Mouse (Mus musculus) forebrain, embryonic 15.5 days (tissue): Measurements from ENCODE around the gene Selplg. TPM values are rescaled to one million over a fixed set of nuclear protein-coding genes. Genes with fewer than 3 reads are reported as not detected.

Experiments
- ATAC-seq: fragments of 200-750 bp; cut with Nextera tagmentation; replicated peaks from 2 replicates; pipeline ENCODE4 v1.8.0; 2017; ENCODE audit warnings: mild to moderate bottlenecking, moderate TSS enrichment, moderate library complexity
- H3K27ac ChIP-seq: fragments of 300-500 bp; sonication (generic); replicated peaks from 2 replicates; pipeline ENCODE4 v1.5.1; 2015; ENCODE audit warnings: mild to moderate bottlenecking, inconsistent platforms
- H3K27me3 ChIP-seq: fragments of 300-500 bp; sonication (generic); 2 replicates; pipeline ENCODE4 v1.6.1; 2015; ENCODE audit warnings: inconsistent platforms
- H3K36me3 ChIP-seq: fragments of 300-500 bp; sonication (generic); 2 replicates; pipeline ENCODE4 v1.6.1; 2015; ENCODE audit warnings: mild to moderate bottlenecking, inconsistent platforms
- H3K4me1 ChIP-seq: fragments of 300-500 bp; sonication (generic); 2 replicates; pipeline ENCODE4 v1.6.1; 2015; ENCODE audit warnings: inconsistent platforms
- H3K4me2 ChIP-seq: fragments of 300-500 bp; sonication (generic); replicated peaks from 2 replicates; pipeline ENCODE4 v1.6.1; 2015; ENCODE audit warnings: mild to moderate bottlenecking, inconsistent platforms
- H3K4me3 ChIP-seq: fragments of 300-500 bp; sonication (generic); 2 replicates; pipeline ENCODE4 v1.5.1; 2015; ENCODE audit warnings: mild to moderate bottlenecking, inconsistent platforms
- H3K9ac ChIP-seq: fragments of 300-500 bp; sonication (generic); replicated peaks from 2 replicates; pipeline ENCODE4 v1.6.1; 2015; ENCODE audit warnings: mild to moderate bottlenecking, inconsistent platforms
- H3K9me3 ChIP-seq: fragments of 300-500 bp; sonication (generic); 2 replicates; pipeline ENCODE4 v1.6.1; 2016; ENCODE audit warnings: inconsistent platforms
- WGBS: fragments of 180-500 bp; shearing (Covaris S2); methylation state at CpG from one replicate; pipeline ENCODE4 v1.1.7; 2015; ENCODE audit warnings: mixed read lengths; 5-methylcytosine and 5-hydroxymethylcytosine counted together
- polyA plus RNA-seq: library from polyadenylated mRNA; unstranded; fragments of >200 nt; fragmentation: Nextera tagmentation; extraction: Ambion mirVana; gene quantifications from 2 replicates; pipeline ENCODE4 v1.2.1, GENCODE M21; 2015

Selplg gene
- polyA plus RNA-seq, 1 experiment from 2014 or later, result 1.8 TPM

DNA sequence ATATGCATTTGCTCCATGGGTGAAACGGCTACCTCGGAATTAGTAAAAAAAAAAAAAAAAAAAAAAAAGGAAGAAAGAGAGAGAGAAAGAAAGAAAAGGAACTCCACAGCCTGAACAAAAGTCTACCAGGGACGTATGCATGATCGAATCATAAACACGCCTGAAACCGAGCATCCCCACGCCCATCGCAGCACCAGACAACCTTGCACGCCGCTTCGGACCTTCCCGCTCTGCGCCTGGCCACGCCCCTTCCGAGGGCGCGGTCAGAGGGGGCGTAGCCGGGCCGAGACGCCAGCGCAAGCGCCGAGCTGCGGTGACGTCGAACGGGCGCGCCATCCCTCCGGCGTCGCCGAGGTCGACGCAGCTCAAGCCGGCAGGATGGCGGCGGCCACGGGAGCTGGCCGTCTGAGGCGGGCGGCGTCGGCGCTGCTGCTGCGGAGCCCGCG lies 60.0 kb downstream of the Selplg start, which contains the start of the genes Sart3 and Iscu:
Sart3 (minus strand) TSS at position 61 of the 446 bp plus-strand sequence.
Iscu (plus strand) TSS at position 299 of the 446 bp plus-strand sequence.
- WGBS, result 0% methylated on average over 49 of the region's 49 CpGs
- H3K9me3 ChIP-seq, result no peaks in the 10 kb centered on the region
- H3K4me1 ChIP-seq, result peaks cover 33% of the 10 kb centered on the region
- peak within 1 kb of the TSS; percentile 99 for H3K27ac ChIP-seq
- peak within 1 kb of the TSS; percentile 97 for H3K4me2 ChIP-seq
- no peaks in the 10 kb centered on the region for H3K27me3 ChIP-seq
- ATAC-seq, result peak; percentile 90
- H3K9ac ChIP-seq, result peak within 1 kb of the TSS; percentile 91
- H3K4me3 ChIP-seq, result peak within 1 kb of the TSS; percentile 84
- H3K36me3 ChIP-seq, result peaks cover 34% of the 10 kb centered on the region

DNA sequence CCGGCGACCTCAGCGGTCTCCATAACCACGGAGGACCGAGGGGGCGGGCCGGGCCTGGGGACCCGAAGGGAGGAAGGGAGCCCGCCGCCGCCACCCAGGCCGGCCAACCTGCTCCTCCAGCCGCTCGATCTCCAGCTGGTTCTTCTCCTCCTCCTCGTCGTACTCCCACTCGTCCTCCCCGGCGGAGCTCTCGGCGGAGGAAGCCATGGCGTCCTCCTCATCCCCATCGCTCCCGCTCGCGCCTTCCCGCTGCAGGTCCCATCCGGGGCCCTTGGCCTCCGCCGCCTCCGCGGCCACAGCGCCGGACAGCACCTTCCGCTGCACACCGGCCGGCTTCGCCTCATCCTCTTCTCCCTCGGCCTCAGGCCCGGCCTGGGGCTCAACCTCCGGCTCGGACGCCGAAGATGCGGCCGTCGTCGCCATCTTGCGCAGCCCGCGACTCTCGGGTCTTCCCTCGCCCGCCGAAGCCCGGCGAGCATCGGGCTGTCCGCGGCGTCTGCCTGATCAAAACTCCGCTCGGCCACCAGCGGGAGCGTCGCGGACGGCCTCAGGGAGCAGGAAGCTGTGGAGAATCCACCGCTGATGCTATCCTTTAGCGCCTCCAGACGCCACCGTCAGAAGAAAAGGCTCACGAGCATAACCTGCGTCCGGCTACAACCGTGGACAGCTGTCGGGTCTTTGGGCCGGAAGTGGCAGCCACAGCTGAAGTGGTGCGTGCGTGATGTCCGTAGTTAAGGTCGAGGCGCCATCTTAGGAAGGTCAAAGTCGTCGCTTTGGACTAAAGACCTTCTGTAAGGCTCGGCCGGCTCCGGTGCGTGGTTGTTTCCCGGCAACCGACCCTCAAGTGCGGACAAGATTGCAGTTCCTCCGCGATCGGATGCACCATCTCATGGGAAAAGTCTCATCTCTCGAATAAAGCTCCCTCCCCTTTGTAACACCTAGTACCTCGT lies 61.0 kb downstream of the Selplg start:
- peak overlapping the region; percentile 84 for H3K4me3 ChIP-seq
- under 1% methylated on average over 95 of the region's 97 CpGs for WGBS
- H3K36me3 ChIP-seq, result peaks cover 28% of the 10 kb centered on the region
- ATAC-seq, result peak; percentile 79
- H3K27me3 ChIP-seq, result no peaks in the 10 kb centered on the region
- no peaks in the 10 kb centered on the region for H3K9me3 ChIP-seq
- peak overlapping the region; percentile 99 for H3K27ac ChIP-seq
- peaks cover 33% of the 10 kb centered on the region for H3K4me1 ChIP-seq
- peak overlapping the region; percentile 97 for H3K4me2 ChIP-seq
- H3K9ac ChIP-seq, result peak overlapping the region; percentile 91

DNA sequence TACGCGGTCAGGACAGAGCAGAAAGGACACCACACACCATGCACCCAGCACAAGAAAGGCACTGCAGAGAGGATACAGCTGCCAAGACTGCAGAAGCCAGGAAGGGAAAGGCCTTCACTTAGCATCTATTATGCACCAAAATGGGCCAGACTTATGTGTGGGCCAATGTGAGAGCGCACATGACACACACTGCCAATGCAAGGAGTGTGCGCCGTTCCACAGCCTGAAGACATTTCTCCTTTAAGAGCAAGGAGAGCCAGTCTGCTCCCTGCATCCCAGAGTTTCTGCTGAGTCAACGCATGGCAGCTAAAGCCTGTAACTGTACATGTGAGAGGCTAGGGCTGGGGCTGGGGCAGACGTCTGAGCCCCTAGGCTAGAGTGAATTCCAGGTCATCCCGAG lies 63.6 kb downstream of the Selplg start:
- no peaks in the 10 kb centered on the region for H3K9me3 ChIP-seq
- no peak for ATAC-seq
- 94% methylated on average over 8 of the region's 8 CpGs for WGBS
- no peak overlapping the region for H3K9ac ChIP-seq
- no peak overlapping the region for H3K27ac ChIP-seq
- H3K4me2 ChIP-seq, result no peak overlapping the region
- peaks cover 7% of the 10 kb centered on the region; the same call in 1 of the 2 replicates for H3K36me3 ChIP-seq
- H3K4me3 ChIP-seq, result no peak overlapping the region
- no peaks in the 10 kb centered on the region for H3K27me3 ChIP-seq
- peaks cover 31% of the 10 kb centered on the region for H3K4me1 ChIP-seq

Other genes starting within 250 kb of the Selplg start
- 1.3 and 1.4 TPM in 2 replicates for gene Cmklr1, start 182.2 kb downstream of the Selplg start, polyA plus RNA-seq
- not detected in 2 replicates for gene 1700069L16Rik, start 107.9 kb downstream of the Selplg start, polyA plus RNA-seq
- 7.8 and 9.0 TPM in 2 replicates for gene Ficd, start 96.8 kb downstream of the Selplg start, polyA plus RNA-seq
- gene Sart3, start 60.1 kb downstream of the Selplg start, polyA plus RNA-seq, result 57.6 and 58.7 TPM in 2 replicates
- gene Iscu, start 59.9 kb downstream of the Selplg start, polyA plus RNA-seq, result 87.4 and 94.1 TPM in 2 replicates
- 4.9 and 5.1 TPM in 2 replicates for gene Tmem119, start 32.1 kb downstream of the Selplg start, polyA plus RNA-seq
- gene Coro1c, start 76.1 kb upstream of the Selplg start, polyA plus RNA-seq, result 221 and 224 TPM in 2 replicates
- 12.8 and 13.8 TPM in 2 replicates for gene Ssh1, start 161.2 kb upstream of the Selplg start, polyA plus RNA-seq
- not detected in 2 replicates for gene Dao, start 171.1 kb upstream of the Selplg start, polyA plus RNA-seq
- gene Usp30, start 232.8 kb upstream of the Selplg start, polyA plus RNA-seq, result 18.4 and 20.4 TPM in 2 replicates